Mouse (Mus musculus) urinary bladder, postnatal 36 days (tissue): ENCODE measurements around the gene Isg20l2.

Experiments used
- DNase-seq, 2 experiments: peaks; one replicate each; pipeline ENCODE4 v3.0.0; 2022; ENCODE audit warnings: low spot score in 2 of 2, mixed read lengths in 1 of 2

The Isg20l2 gene

GRCm38 (mm10) chr3:87910573-87911141, 19.5 kb upstream of the Isg20l2 start:
- DNase-seq: peak; percentile 83 to 86

DNA sequence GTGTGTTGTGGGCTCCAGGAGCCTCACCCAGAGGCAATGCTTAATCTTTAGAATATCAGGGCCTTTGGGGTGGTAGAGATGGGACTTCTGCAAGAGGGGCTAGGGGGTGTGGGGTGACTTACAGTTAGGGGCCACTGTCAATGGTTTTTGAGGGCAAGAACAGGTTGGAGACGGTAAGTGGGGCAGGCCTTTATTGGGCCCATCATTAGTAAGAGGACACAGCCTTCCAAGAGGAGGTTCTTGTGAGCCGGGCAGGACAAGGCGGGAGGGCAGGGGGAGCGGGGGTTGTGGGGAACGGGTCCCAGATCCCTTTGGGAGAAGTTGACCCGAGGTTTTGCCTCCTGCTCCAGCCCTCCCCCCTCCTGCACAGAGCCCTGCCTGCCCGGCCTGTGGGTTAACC, 16.6 kb upstream of the Isg20l2 start:
- DNase-seq: no peak

DNA sequence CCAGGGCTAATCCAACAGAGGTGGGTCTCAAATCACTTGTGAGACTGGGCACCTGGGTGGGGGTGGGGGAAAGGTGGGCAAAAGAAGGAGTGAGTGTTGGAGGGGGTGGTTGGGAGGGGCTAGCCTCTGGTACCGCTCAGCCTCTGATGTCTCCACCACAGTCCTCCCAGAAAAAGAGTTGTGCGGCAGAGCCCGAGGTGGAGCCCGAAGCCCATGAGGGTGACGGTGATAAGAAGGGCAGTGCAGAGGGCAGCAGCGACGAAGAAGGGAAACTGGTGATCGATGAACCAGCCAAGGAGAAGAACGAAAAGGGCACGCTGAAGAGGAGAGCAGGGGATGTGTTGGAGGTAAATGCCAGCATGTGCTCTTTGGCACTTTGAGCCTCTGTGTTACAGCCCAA, 16.2 kb upstream of the Isg20l2 start:
- DNase-seq: no peak

DNA sequence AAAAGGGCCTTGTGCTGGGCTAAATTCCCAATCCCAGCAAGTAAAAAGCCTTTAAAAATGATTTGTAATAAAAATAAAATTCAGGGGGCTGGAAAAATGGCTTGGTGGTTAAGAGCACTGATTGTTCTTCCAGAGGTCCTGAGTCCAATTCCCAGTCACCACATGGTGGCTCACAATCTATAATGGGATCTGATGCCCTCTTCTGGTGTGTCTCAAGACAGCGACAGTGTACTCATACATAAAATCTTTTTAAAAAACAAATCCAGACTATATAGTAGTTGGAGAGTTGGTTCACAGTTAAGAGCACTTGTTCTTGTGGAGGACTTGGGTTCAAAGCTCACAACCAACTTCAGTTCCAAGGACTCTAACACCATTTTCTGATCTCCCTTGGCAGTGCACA, 13.1 kb upstream of the Isg20l2 start:
- no peak for DNase-seq

GRCm38 (mm10) chr3:87918551-87918950, 11.6 kb upstream of the Isg20l2 start:
- DNase-seq: no peak

GRCm38 (mm10) chr3:87919336-87920108, 10.6 kb upstream of the Isg20l2 start, which contains the start of gene Mrpl24:
Gene Mrpl24, plus strand, starts transcription at chr3:87919506.
- DNase-seq: peak; percentile 66 to 81

GRCm38 (mm10) chr3:87920270-87920943, 9.7 kb upstream of the Isg20l2 start:
- DNase-seq: no peak

- no peak for DNase-seq
These were observed 5.1 kb upstream of the Isg20l2 start for GRCm38 (mm10) chr3:87924996-87925395.

DNA sequence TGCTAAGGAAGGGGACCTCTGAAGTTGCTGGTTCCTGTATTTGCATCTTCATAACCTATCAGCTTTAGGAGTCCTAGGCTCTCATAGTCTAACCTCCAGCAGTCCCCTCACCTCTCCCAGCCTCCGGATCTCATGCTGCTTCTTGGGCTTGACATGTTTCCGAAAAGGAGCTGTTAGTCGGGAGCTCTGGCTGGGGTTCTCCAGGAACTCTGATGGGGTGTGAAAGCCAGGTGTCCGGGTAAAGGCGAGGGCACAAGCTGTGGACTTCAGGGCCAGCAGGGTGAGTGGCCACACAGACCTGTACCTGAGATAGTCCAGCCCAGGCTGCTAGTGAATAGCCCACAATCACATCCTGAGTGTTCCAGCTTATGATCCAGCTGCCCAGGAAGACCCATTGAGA, 2.7 kb upstream of the Isg20l2 start:
- DNase-seq: no peak

DNA sequence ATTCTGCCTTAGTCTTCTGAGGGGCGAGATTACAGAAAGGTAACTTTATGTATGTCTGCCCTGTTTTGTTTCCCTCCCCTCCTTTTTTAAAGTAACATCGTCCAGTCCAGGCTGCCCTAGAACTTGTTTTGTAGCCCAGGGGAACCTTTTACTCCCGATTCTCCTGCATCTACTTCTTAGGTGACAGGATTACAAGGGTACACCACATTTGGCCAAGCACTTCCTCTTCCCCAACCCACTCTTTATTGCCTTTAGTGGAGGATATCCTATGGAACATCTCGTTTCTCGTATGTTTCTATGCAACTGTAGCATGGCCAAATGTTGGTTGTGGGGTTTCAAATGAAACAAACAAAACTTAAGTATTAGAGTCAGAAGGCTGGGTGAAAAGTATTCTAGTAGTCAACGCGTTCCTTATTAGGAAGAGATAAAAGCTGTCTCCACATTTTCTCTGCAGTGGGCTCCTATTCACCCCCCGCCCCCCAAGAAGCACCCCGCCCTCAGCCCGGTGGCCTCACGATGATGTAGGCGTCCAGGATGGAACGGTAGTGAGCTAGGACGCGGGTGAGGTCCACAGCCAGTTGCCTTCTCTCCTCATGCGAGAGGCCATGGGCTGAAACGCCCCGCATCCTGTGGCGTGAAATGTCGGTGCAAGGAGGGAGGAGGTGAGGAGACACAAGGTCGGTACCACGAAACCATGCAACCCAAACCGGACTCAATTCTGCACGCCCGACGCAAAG, 605 bp upstream of the Isg20l2 start:
- no peak for DNase-seq

GRCm38 (mm10) chr3:87934026-87934425, 3.9 kb downstream of the Isg20l2 start:
- DNase-seq: no peak

- no peak for DNase-seq
These were observed 4.4 kb downstream of the Isg20l2 start for GRCm38 (mm10) chr3:87934501-87934900.

DNA sequence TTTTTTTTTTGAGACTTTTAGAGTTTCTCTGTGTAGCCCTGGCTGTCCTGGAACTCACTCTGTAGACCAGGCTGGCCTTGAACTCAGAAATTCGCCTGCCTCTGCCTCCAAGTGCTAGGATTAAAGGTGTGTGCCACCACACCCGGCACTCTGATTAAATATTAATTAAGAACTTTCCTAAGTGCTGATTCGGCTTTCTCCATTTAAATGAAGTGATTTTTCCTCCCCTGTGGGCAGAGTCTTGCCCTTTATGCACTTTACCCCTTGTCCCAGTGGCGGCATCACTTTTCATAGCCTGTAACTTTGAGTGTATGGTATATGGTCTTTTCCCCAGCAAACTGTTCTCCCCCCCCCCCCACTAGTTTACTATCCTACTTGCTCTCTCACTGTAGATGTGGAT, 5.1 kb downstream of the Isg20l2 start:
- DNase-seq: no peak

DNA sequence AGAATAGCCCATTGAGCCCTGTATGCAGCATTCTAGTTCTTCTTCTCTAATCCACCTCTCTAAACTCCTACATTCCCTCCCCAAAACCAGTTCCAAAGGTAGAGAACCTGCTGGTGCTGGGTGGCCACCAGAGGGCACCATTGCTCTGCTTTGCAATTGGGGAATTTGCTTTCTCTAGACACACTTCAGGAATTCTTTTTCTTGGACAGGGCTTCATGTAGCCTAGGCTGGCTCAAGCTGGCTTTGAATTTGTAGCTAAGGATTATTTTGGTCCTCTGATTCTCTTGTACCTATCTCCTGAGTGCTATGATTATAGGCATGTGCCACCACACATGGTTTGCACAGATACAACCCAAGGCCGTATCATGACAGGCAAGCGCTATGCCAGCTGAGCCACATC, 5.7 kb downstream of the Isg20l2 start:
- peak; percentile 78 to 80 for DNase-seq

- DNase-seq: no peak
These were observed 10.5 kb downstream of the Isg20l2 start for GRCm38 (mm10) chr3:87940611-87941010.

DNA sequence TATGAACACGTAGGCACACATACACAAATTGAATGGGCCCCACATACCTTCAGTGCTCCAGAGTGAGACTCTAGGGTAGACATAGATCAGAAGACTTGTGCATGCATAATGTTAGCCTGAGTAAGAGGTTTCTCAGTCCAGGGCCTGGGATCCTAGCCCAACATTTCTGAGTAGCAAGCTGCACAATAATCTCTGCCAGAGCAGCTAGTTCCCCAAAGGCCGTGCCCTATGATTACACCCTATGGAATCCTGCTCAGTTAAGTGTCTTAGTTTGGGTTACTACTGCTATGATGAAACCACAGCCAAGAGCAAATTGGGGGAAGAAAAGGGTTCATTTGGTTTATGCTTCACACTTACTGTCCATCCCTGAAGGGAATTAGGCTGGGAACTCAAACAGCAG, 12.4 kb downstream of the Isg20l2 start:
- DNase-seq: no peak

DNA sequence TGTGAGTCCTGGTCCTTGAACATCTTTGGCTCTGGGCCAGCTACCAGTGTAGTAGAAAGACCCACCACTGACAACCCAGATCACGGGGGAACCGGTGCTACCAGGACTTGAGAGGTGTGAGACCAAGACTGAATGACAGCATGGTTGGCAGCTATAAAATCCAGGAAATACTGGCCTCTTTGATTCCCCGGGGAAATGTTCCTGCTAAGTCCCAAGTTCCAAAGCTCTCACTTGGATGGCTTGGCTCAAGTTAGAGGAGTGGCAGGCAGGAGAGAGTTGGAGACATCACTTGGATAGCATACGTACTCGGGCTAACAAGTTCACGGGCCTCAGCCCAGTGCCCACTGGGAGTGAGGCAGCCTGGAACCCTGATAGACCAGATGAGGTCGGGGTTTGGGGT, 13.5 kb downstream of the Isg20l2 start:
- no peak for DNase-seq

- DNase-seq: peak in 1 of 2 experiments; percentile 20
These were observed 14.9 kb downstream of the Isg20l2 start for GRCm38 (mm10) chr3:87944838-87945600.

DNA sequence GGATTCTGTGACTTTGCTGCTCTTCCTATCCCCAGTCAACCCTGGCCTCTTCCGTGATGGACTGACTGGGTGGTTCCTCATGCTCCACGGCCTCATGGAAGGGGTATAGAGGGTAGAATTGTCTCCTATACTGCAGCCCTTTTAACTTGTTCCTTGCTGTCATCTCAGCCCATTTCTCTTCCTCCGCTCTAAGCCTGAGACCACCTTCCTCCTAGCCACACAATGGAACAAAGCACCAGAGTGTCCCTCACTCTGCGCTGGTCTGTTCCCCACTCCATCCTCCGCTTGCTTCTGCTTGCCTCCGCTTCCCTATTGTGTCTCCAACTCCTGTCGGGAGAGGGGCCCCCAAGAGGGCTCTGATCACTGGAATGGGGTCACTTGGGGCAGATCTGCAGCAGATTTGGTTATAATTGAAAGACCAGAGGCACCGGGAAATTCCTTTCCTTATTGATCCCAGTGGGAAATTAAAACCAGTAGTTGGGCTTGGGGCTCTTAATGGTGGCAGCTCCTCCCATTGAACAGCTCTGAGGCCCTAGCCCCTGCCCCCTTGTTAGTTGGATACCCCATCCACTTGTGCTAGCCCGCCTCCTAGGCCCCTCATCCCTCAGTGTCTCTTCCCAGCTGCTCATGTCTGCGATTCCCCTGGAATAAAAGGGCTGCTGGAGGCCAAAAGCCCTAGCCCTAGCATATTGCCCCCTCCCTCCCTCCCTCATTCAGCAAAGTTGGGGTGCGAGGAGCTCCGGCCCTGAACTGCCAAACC, 15.8 kb downstream of the Isg20l2 start:
- no peak for DNase-seq

GRCm38 (mm10) chr3:87946541-87946860, 16.4 kb downstream of the Isg20l2 start:
- DNase-seq: no peak
